Mouse (Mus musculus): ENCODE data around the gene Olfr609. TPM values are rescaled to one million over a fixed set of nuclear protein-coding genes. Genes with fewer than 3 reads are reported as not detected.
"Not testable (repeated sequence)": the region's sequence is repeated elsewhere in the genome, so short reads cannot be mapped to it uniquely, and the experiment has no call there.

The Olfr609 gene
- polyA plus RNA-seq (2015; fragmentation: Nextera tagmentation; extraction: Ambion mirVana), result not detected in 2 replicates

DNA sequence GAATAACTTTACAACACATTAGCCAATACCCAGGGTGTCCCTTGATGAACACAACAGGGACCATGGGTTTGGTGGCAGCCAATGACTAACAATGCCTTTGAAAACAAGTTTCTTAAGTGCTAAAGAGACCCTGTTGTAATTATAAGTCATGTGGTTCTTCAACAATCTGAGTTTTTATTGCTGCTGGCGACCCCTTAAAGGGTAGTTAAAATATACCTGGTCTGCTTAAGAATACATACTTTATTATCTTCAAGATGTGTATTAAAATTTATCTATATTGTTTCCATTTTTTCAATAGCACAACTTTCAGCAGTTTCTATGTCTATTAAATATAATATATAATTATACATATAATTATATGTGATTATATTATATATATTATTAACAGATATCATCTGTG lies at the start of gene Olfr609:
TSS of gene Olfr609 (minus strand) at position 101 of the 400 bp plus-strand sequence.
- H3K9me3 ChIP-seq, result no peaks in the 10 kb centered on the region
- no peak within 1 kb of the TSS for H3K27ac ChIP-seq (replicated peaks)
- H3K4me1 ChIP-seq, result no peaks in the 10 kb centered on the region
- no peaks in the 10 kb centered on the region for H3K36me3 ChIP-seq
- no peaks in the 10 kb centered on the region for H3K27me3 ChIP-seq (replicated peaks)
- H3K4me2 ChIP-seq, result no peak within 1 kb of the TSS
- no peak within 1 kb of the TSS for H3K4me3 ChIP-seq
- 50% methylated on average over 1 of the region's 1 CpGs for WGBS
- ATAC-seq (ENCODE audit: extremely low read depth, insufficient number of reproducible peaks, low FRiP score, low TSS enrichment), result no peak
- H3K9ac ChIP-seq, result no peak within 1 kb of the TSS

DNA sequence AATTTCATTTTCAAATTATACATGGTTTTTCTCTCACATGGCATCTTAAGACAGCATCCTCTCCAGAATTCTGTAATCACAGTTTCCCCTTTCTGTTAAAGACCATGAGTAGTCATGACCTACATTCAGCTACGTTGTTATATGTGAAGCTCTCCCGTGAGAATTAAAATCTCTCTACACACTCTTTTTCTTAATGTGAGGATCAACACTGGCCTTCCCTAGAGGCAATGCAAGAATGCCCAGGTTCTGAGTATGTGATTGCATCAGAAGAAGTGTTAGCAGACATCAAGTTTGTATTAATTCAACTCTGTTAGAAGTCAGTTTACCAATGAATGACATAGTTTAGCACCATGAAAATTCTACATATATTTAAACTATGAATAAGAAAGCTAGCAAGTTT lies 44.8 kb upstream of the Olfr609 start, which contains the start of gene Olfr612:
TSS of gene Olfr612 (minus strand) at position 101 of the 400 bp plus-strand sequence.
- H3K27ac ChIP-seq (replicated peaks); H3K36me3 ChIP-seq; H3K4me2 ChIP-seq; H3K9me3 ChIP-seq; H3K27me3 ChIP-seq (replicated peaks); ATAC-seq (ENCODE audit: extremely low read depth, insufficient number of reproducible peaks, low FRiP score, low TSS enrichment); H3K4me1 ChIP-seq; H3K9ac ChIP-seq; H3K4me3 ChIP-seq: not testable (repeated sequence)
- WGBS, result 65% methylated on average over 2 of the region's 2 CpGs

DNA sequence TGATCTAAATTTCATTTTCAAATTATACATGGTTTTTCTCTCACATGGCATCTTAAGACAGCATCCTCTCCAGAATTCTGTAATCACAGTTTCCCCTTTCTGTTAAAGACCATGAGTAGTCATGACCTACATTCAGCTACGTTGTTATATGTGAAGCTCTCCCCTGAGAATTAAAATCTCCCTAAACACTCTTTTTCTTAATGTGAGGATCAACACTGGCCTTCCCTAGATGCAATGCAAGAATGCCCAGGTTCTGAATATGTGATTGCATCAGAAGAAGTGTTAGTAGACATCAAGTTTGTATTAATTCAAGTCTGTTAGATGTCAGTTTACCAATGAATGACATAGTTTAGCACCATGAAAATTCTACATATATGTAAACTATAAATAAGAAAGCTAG lies 22.9 kb upstream of the Olfr609 start, which contains the start of gene Olfr611:
TSS of gene Olfr611 (minus strand) at position 101 of the 400 bp plus-strand sequence.
- not testable (repeated sequence) for H3K4me2 ChIP-seq; H3K27me3 ChIP-seq (replicated peaks); H3K4me3 ChIP-seq; H3K9me3 ChIP-seq; ATAC-seq (ENCODE audit: extremely low read depth, insufficient number of reproducible peaks, low FRiP score, low TSS enrichment); H3K36me3 ChIP-seq; H3K4me1 ChIP-seq; H3K9ac ChIP-seq; H3K27ac ChIP-seq (replicated peaks)
- 45% methylated on average over 1 of the region's 1 CpGs for whole genome bisulfite sequencing

DNA sequence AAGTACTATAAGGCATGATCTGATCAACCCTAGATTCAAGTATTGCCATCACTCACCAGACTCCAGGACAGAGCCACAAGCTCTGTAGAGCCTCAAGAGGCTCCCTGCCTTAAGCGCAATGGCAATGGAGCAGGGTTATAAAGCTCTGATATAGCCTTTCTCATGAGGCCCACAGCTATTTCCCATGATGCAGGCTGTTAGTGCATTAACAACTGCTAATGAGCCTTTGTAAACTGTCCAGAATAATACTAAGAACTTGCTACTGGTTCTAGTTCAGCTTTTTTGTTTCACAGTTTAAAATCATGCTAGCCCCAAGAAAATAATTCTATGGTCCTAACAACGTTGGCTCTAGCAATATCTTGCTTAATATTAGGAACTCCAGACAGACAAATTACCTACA lies 14.2 kb upstream of the Olfr609 start, which contains the start of gene Olfr610:
TSS of gene Olfr610 (minus strand) at position 101 of the 400 bp plus-strand sequence.
- no peak for ATAC-seq (ENCODE audit: extremely low read depth, insufficient number of reproducible peaks, low FRiP score, low TSS enrichment)
- no peak within 1 kb of the TSS for H3K27ac ChIP-seq (replicated peaks)
- H3K27me3 ChIP-seq (replicated peaks), result no peaks in the 10 kb centered on the region
- H3K36me3 ChIP-seq, result no peaks in the 10 kb centered on the region
- H3K9ac ChIP-seq, result no peak within 1 kb of the TSS
- WGBS, result 75% methylated on average over 2 of the region's 2 CpGs
- H3K4me1 ChIP-seq, result no peaks in the 10 kb centered on the region
- H3K4me2 ChIP-seq, result no peak within 1 kb of the TSS
- no peak within 1 kb of the TSS for H3K4me3 ChIP-seq
- H3K9me3 ChIP-seq, result no peaks in the 10 kb centered on the region

DNA sequence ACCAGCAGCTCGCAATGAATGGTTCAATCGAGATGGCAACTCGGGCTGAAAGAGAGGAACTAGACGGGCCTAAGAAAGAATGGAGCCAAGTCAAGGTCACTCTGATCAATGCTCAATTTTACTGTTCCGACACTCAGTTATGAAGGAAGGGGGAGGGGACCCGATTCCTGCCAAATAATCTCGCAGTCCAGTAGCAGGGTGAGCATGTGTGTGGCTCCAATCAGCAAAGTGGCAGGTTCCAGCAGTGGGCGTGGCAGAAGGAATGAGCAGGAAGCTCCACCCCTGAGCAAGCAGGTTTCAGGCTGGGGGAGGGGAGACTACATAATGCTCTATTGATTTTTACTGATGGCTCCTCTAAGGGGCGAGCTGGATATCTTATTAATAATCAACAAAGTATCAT lies 20.8 kb downstream of the Olfr609 start:
- not testable (repeated sequence) for H3K9ac ChIP-seq; H3K4me1 ChIP-seq; H3K27ac ChIP-seq (replicated peaks); H3K4me2 ChIP-seq; H3K36me3 ChIP-seq; ATAC-seq (ENCODE audit: extremely low read depth, insufficient number of reproducible peaks, low FRiP score, low TSS enrichment); H3K4me3 ChIP-seq; H3K9me3 ChIP-seq; H3K27me3 ChIP-seq (replicated peaks)
- 80% methylated on average over 9 of the region's 9 CpGs for WGBS

DNA sequence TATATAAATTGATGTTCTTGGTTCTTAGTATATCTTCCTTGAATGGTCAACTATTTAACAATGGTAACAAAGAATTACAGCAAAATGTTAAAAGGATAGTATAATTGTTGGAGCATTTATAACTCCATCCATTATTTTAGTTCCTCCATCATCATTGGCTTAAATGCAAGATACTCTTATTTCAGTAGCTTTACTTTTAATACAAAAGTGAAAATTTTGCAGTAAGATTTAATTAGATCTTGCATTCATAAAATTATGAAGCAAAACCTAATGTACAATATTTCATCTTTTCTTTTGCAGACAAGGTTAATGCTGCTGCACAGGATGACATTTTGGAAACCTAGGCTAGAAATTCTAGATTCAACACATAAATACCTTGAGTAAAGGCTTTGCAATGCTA lies 28.3 kb downstream of the Olfr609 start, which contains the start of gene Olfr608:
TSS of gene Olfr608 (plus strand) at position 301 of the 400 bp plus-strand sequence.
- no peak within 1 kb of the TSS for H3K4me2 ChIP-seq
- no peak for ATAC-seq (ENCODE audit: extremely low read depth, insufficient number of reproducible peaks, low FRiP score, low TSS enrichment)
- H3K4me3 ChIP-seq, result no peak within 1 kb of the TSS

DNA sequence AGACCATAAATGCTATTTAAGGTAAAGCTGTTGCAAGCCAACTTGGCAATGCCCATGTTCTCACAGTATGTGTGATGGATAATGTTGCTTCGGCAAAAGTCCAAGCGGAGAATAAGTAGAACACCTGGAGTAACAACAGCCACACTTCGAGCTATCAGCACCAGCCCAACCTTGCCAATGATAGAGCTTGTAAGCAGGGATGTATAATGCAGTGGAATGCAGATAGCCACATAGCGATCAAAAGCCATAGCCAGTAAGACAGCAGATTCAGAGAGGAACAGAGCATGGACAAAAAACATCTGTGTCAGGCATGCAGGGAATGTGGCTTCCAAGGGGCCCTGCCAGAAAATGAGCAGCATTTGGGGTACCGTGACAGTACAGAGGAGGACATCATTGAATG lies 37.3 kb downstream of the Olfr609 start:
- Histone ChIP-seq H3K4me2 (peak overlapping the region; percentile 22; the same call in 1 of the 2 replicates), H3K9ac (no peak overlapping the region), H3K4me3 (no peak overlapping the region), H3K27me3 (replicated peaks) (no peaks in the 10 kb centered on the region), H3K36me3 (no peaks in the 10 kb centered on the region), H3K27ac (replicated peaks) (peak overlapping the region; percentile 30; the same call in 1 of the 2 replicates), H3K4me1 (peaks cover 4% of the 10 kb centered on the region; the same call in 1 of the 2 replicates), H3K9me3 (no peaks in the 10 kb centered on the region)
- no peak; the same call in 1 of the 2 replicates for ATAC-seq (ENCODE audit: extremely low read depth, insufficient number of reproducible peaks, low FRiP score, low TSS enrichment)
- 44% methylated on average over 5 of the region's 5 CpGs for WGBS

More for the DNA sequence above, 28.3 kb downstream of the Olfr609 start, which contains the start of gene Olfr608:
- Histone ChIP-seq H3K36me3 (no peaks in the 10 kb centered on the region), H3K9me3 (0 out of 2 replicates have a peak, but pooled peaks cover 3% of the 10 kb centered on the region), H3K4me1 (no peaks in the 10 kb centered on the region), H3K27ac (replicated peaks) (no peak within 1 kb of the TSS), H3K27me3 (replicated peaks) (no peaks in the 10 kb centered on the region), H3K9ac (no peak within 1 kb of the TSS)

DNA sequence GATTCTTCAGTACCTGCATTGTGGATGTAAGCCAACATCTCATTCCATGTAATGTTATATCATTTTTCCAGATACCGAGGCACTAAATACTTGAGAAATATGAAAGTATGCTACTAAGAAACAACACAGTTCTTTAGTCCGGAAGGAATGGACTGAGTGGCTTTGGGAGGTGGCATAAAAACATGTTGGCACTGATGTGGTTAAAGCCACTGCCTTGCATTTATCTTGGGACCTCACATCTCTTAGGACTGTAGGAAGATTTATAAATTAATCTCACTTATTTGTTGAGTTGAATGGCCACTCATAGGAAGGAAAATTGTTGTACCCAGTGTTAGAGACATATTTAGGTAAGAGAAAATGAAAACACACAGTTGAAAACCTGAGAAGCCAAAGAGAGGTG lies 49.1 kb downstream of the Olfr609 start, which contains the start of gene Olfr606:
TSS of gene Olfr606 (plus strand) at position 301 of the 400 bp plus-strand sequence.
- ATAC-seq (ENCODE audit: extremely low read depth, insufficient number of reproducible peaks, low FRiP score, low TSS enrichment), result no peak
- Histone ChIP-seq H3K9ac (no peak within 1 kb of the TSS), H3K36me3 (no peaks in the 10 kb centered on the region), H3K27me3 (replicated peaks) (no peaks in the 10 kb centered on the region), H3K9me3 (no peaks in the 10 kb centered on the region), H3K27ac (replicated peaks) (no peak within 1 kb of the TSS), H3K4me2 (no peak within 1 kb of the TSS), H3K4me3 (no peak within 1 kb of the TSS), H3K4me1 (no peaks in the 10 kb centered on the region)
- 80% methylated on average over 2 of the region's 2 CpGs for WGBS

DNA sequence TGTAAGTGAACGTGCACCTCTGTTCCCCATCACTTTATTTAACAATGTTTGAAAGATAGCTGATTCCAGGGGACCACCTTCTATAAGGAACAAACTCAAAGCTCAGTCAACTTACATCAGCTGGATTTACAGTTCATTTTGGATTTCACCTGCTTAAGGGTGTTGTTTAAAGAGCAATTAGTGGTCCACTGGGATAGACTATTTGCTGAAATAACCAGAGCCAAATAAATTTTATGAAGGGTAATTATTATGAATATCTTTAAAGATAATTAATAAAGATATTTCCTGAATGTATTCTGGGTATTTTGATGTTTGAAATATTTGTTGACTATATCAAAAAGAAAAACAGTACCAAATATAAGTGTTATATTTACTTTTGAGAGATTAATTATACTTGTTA lies 52.5 kb downstream of the Olfr609 start, which contains the start of gene Olfr605:
TSS of gene Olfr605 (minus strand) at position 101 of the 400 bp plus-strand sequence.
- WGBS, result 75% methylated on average over 1 of the region's 1 CpGs
- Histone ChIP-seq H3K4me3 (no peak within 1 kb of the TSS), H3K9ac (no peak within 1 kb of the TSS), H3K9me3 (no peaks in the 10 kb centered on the region), H3K4me2 (no peak within 1 kb of the TSS), H3K27me3 (replicated peaks) (no peaks in the 10 kb centered on the region), H3K4me1 (no peaks in the 10 kb centered on the region), H3K36me3 (no peaks in the 10 kb centered on the region), H3K27ac (replicated peaks) (no peak within 1 kb of the TSS)
- ATAC-seq (ENCODE audit: extremely low read depth, insufficient number of reproducible peaks, low FRiP score, low TSS enrichment), result no peak

Other genes starting within 250 kb of the Olfr609 start
- gene Usp17ld, start 245.6 kb downstream of the Olfr609 start, polyA plus RNA-seq (2015; fragmentation: Nextera tagmentation; extraction: Ambion mirVana), result not detected in 2 replicates
- not detected in 2 replicates for gene Olfr596, start 192.4 kb downstream of the Olfr609 start, polyA plus RNA-seq (2015; fragmentation: Nextera tagmentation; extraction: Ambion mirVana)
- gene Olfr597, start 181.7 kb downstream of the Olfr609 start, polyA plus RNA-seq (2015; fragmentation: Nextera tagmentation; extraction: Ambion mirVana), result not detected in 2 replicates
- gene Olfr598, start 174.5 kb downstream of the Olfr609 start, polyA plus RNA-seq (2015; fragmentation: Nextera tagmentation; extraction: Ambion mirVana), result not detected in 2 replicates
- not detected in 2 replicates for gene Olfr599, start 162.1 kb downstream of the Olfr609 start, polyA plus RNA-seq (2015; fragmentation: Nextera tagmentation; extraction: Ambion mirVana)
- not detected in 2 replicates for gene Olfr600, start 148.4 kb downstream of the Olfr609 start, polyA plus RNA-seq (2015; fragmentation: Nextera tagmentation; extraction: Ambion mirVana)
- not detected in 2 replicates for gene Olfr601, start 135.4 kb downstream of the Olfr609 start, polyA plus RNA-seq (2015; fragmentation: Nextera tagmentation; extraction: Ambion mirVana)
- gene Olfr603, start 111.9 kb downstream of the Olfr609 start, polyA plus RNA-seq (2015; fragmentation: Nextera tagmentation; extraction: Ambion mirVana), result not detected in 2 replicates
- gene Usp17lc, start 83.0 kb downstream of the Olfr609 start, polyA plus RNA-seq (2015; fragmentation: Nextera tagmentation; extraction: Ambion mirVana), result not detected in 2 replicates
- not detected in 2 replicates for gene Olfr605, start 52.6 kb downstream of the Olfr609 start, polyA plus RNA-seq (2015; fragmentation: Nextera tagmentation; extraction: Ambion mirVana)
- not detected in 2 replicates for gene Olfr606, start 49.0 kb downstream of the Olfr609 start, polyA plus RNA-seq (2015; fragmentation: Nextera tagmentation; extraction: Ambion mirVana)
- gene Olfr607, start 33.9 kb downstream of the Olfr609 start, polyA plus RNA-seq (2015; fragmentation: Nextera tagmentation; extraction: Ambion mirVana), result 0.17 and 0.21 TPM in 2 replicates
- 0.16 and 0.19 TPM in 2 replicates for gene Olfr608, start 28.2 kb downstream of the Olfr609 start, polyA plus RNA-seq (2015; fragmentation: Nextera tagmentation; extraction: Ambion mirVana)
- not detected in 2 replicates for gene Olfr610, start 14.1 kb upstream of the Olfr609 start, polyA plus RNA-seq (2015; fragmentation: Nextera tagmentation; extraction: Ambion mirVana)
- gene Olfr611, start 22.8 kb upstream of the Olfr609 start, polyA plus RNA-seq (2015; fragmentation: Nextera tagmentation; extraction: Ambion mirVana), result not detected in 2 replicates
- gene Olfr612, start 44.7 kb upstream of the Olfr609 start, polyA plus RNA-seq (2015; fragmentation: Nextera tagmentation; extraction: Ambion mirVana), result not detected in 2 replicates
- gene Olfr613, start 50.0 kb upstream of the Olfr609 start, polyA plus RNA-seq (2015; fragmentation: Nextera tagmentation; extraction: Ambion mirVana), result not detected in 2 replicates
- gene Olfr615, start 58.0 kb upstream of the Olfr609 start, polyA plus RNA-seq (2015; fragmentation: Nextera tagmentation; extraction: Ambion mirVana), result not detected in 2 replicates
- gene Olfr616, start 71.1 kb upstream of the Olfr609 start, polyA plus RNA-seq (2015; fragmentation: Nextera tagmentation; extraction: Ambion mirVana), result not detected in 2 replicates
- not detected in 2 replicates for gene Olfr617, start 75.0 kb upstream of the Olfr609 start, polyA plus RNA-seq (2015; fragmentation: Nextera tagmentation; extraction: Ambion mirVana)
- gene Olfr618, start 92.0 kb upstream of the Olfr609 start, polyA plus RNA-seq (2015; fragmentation: Nextera tagmentation; extraction: Ambion mirVana), result not detected in 2 replicates
- gene Olfr619, start 102.5 kb upstream of the Olfr609 start, polyA plus RNA-seq (2015; fragmentation: Nextera tagmentation; extraction: Ambion mirVana), result not detected in 2 replicates
- gene Olfr620, start 114.5 kb upstream of the Olfr609 start, polyA plus RNA-seq (2015; fragmentation: Nextera tagmentation; extraction: Ambion mirVana), result not detected in 2 replicates
- not detected in 2 replicates for gene Olfr622, start 144.6 kb upstream of the Olfr609 start, polyA plus RNA-seq (2015; fragmentation: Nextera tagmentation; extraction: Ambion mirVana)
- not detected in 2 replicates for gene Olfr623, start 165.6 kb upstream of the Olfr609 start, polyA plus RNA-seq (2015; fragmentation: Nextera tagmentation; extraction: Ambion mirVana)
- gene Olfr624, start 173.1 kb upstream of the Olfr609 start, polyA plus RNA-seq (2015; fragmentation: Nextera tagmentation; extraction: Ambion mirVana), result 0.03 TPM in 1 of 2 replicates, not detected in the other
- gene Olfr625-ps1, start 184.7 kb upstream of the Olfr609 start, polyA plus RNA-seq (2015; fragmentation: Nextera tagmentation; extraction: Ambion mirVana), result not detected in 2 replicates
- gene Olfr243, start 216.6 kb upstream of the Olfr609 start, polyA plus RNA-seq (2015; fragmentation: Nextera tagmentation; extraction: Ambion mirVana), result not detected in 2 replicates
- gene Olfr628, start 232.3 kb upstream of the Olfr609 start, polyA plus RNA-seq (2015; fragmentation: Nextera tagmentation; extraction: Ambion mirVana), result not detected in 2 replicates
- not detected in 2 replicates for gene Olfr629, start 246.9 kb upstream of the Olfr609 start, polyA plus RNA-seq (2015; fragmentation: Nextera tagmentation; extraction: Ambion mirVana)

Data from heart, embryonic 13.5 days (tissue).